Comparison of ENCODE assay signal across 7 mouse cellular contexts in genomic region chr7:19309278-19309883, GRCm38 (mm10). TPM values are rescaled to one million over a fixed set of nuclear protein-coding genes. Genes with fewer than 3 reads are reported as not detected.
DNase-seq lines count a peak whose midpoint lies in the region; ATAC-seq and TF ChIP-seq lines count a peak whose summit lies in the region.

No protein-coding gene starts in this region.

- H3K36me3 ChIP-seq in forebrain, embryonic 12.5 days (replicated peaks), result no peaks in the 10 kb centered on the region
- no peaks in the 10 kb centered on the region for H3K36me3 ChIP-seq in intestine, postnatal 0 days (ENCODE audit: control insufficient read depth, insufficient read depth)
- H3K36me3 ChIP-seq in neural tube, embryonic 14.5 days (ENCODE audit: control insufficient read depth, insufficient read depth, low read length), result no peaks in the 10 kb centered on the region

- no peak for TF ChIP-seq CTCF in intestine, postnatal 0 days (IDR thresholded peaks at IDR 0.05; ENCODE audit: low read depth)

- peak overlapping the region; percentile 94 for H3K4me2 ChIP-seq in forebrain, embryonic 12.5 days
- H3K4me2 ChIP-seq in intestine, postnatal 0 days (replicated peaks; ENCODE audit: low read depth), result peak overlapping the region; percentile 97
- peak overlapping the region; percentile 83 for H3K4me2 ChIP-seq in neural tube, embryonic 14.5 days (ENCODE audit: low read depth, low read length)

- ATAC-seq in forebrain, embryonic 12.5 days (ENCODE audit: low FRiP score), result no peak
- no peak for ATAC-seq in intestine, postnatal 0 days
- no peak for ATAC-seq in neural tube, embryonic 14.5 days (ENCODE audit: low read depth)

- peak overlapping the region; percentile 47 for H3K9ac ChIP-seq in forebrain, embryonic 12.5 days
- H3K9ac ChIP-seq in intestine, postnatal 0 days (ENCODE audit: low read depth, low read length), result peak overlapping the region; percentile 57
- H3K9ac ChIP-seq in neural tube, embryonic 14.5 days (replicated peaks; ENCODE audit: low read depth, low read length), result peak overlapping the region; percentile 50; the same call in 1 of the 2 replicates

- WGBS in forebrain, embryonic 12.5 days, result under 1% methylated on average over 48 of the region's 48 CpGs
- under 1% methylated on average over 48 of the region's 48 CpGs for WGBS in intestine, postnatal 0 days
- WGBS in neural tube, embryonic 14.5 days, result 1% methylated on average over 48 of the region's 48 CpGs

- H3K27ac ChIP-seq in forebrain, embryonic 12.5 days, result no peak overlapping the region
- H3K27ac ChIP-seq in intestine, postnatal 0 days (ENCODE audit: low read depth, low read length), result no peak overlapping the region
- 0 out of 2 replicates have a peak overlapping the region, but pooled peaks have one; percentile 22 for H3K27ac ChIP-seq in neural tube, embryonic 14.5 days (ENCODE audit: low read depth, low read length)

- H3K4me3 ChIP-seq in forebrain, embryonic 12.5 days (replicated peaks), result peak overlapping the region; percentile 63
- peak overlapping the region; percentile 71 for H3K4me3 ChIP-seq in intestine, postnatal 0 days (ENCODE audit: low read depth, low read length)
- peak overlapping the region; percentile 52 for H3K4me3 ChIP-seq in neural tube, embryonic 14.5 days (ENCODE audit: low read depth, low read length)

- H3K4me1 ChIP-seq in forebrain, embryonic 12.5 days, result peaks cover 36% of the 10 kb centered on the region
- H3K4me1 ChIP-seq in intestine, postnatal 0 days (replicated peaks; ENCODE audit: control insufficient read depth, insufficient read depth, low read length), result no peaks in the 10 kb centered on the region
- peaks cover 17% of the 10 kb centered on the region for H3K4me1 ChIP-seq in neural tube, embryonic 14.5 days (ENCODE audit: control insufficient read depth, insufficient read depth, low read length)

- peaks cover 61% of the 10 kb centered on the region for H3K27me3 ChIP-seq in forebrain, embryonic 12.5 days
- H3K27me3 ChIP-seq in intestine, postnatal 0 days (replicated peaks; ENCODE audit: control insufficient read depth, insufficient read depth, low read length), result peaks cover 35% of the 10 kb centered on the region
- peaks cover 23% of the 10 kb centered on the region for H3K27me3 ChIP-seq in neural tube, embryonic 14.5 days (ENCODE audit: control insufficient read depth, insufficient read depth, low read length)

- peak; percentile 14 for DNase-seq in right cerebral cortex, postnatal 25 days
- no peak for DNase-seq in right cerebral cortex, postnatal 4 days
- no peak for DNase-seq in embryo, embryonic 11 days
- DNase-seq in cerebellum, postnatal 10 days, result no peak

- no peaks in the 10 kb centered on the region for H3K9me3 ChIP-seq in forebrain, embryonic 12.5 days
- H3K9me3 ChIP-seq in intestine, postnatal 0 days (ENCODE audit: control insufficient read depth), result no peaks in the 10 kb centered on the region
- H3K9me3 ChIP-seq in neural tube, embryonic 14.5 days (ENCODE audit: control insufficient read depth, low read length), result no peaks in the 10 kb centered on the region

RNA-seq across cellular contexts. Expression of gene Fosb, which starts 0.5 kb away (rescaled TPM):
- 0.24 TPM in 1 of 2 replicates, not detected in the other for polyA plus RNA-seq in forebrain, embryonic 12.5 days (2016; fragmentation: Nextera tagmentation; extraction: Ambion mirVana)
- polyA plus RNA-seq in intestine, postnatal 0 days (2015; fragmentation: Nextera tagmentation; extraction: Ambion mirVana), result 0.12 and 0.54 TPM in 2 replicates
- not detected in 2 replicates for polyA plus RNA-seq in neural tube, embryonic 14.5 days (2014; fragmentation: Nextera tagmentation; extraction: Ambion mirVana)

RNA-seq across cellular contexts. Expression of gene Rtn2, which starts 27.0 kb away (rescaled TPM):
- polyA plus RNA-seq in forebrain, embryonic 12.5 days (2016; fragmentation: Nextera tagmentation; extraction: Ambion mirVana), result 70.3 and 74.1 TPM in 2 replicates
- 7.1 and 9.3 TPM in 2 replicates for polyA plus RNA-seq in intestine, postnatal 0 days (2015; fragmentation: Nextera tagmentation; extraction: Ambion mirVana)
- 115 and 118 TPM in 2 replicates for polyA plus RNA-seq in neural tube, embryonic 14.5 days (2014; fragmentation: Nextera tagmentation; extraction: Ambion mirVana)

RNA-seq across cellular contexts. Expression of gene Ppm1n, which starts 29.5 kb away (rescaled TPM):
- polyA plus RNA-seq in forebrain, embryonic 12.5 days (2016; fragmentation: Nextera tagmentation; extraction: Ambion mirVana), result 0.19 TPM in 1 of 2 replicates, not detected in the other
- polyA plus RNA-seq in intestine, postnatal 0 days (2015; fragmentation: Nextera tagmentation; extraction: Ambion mirVana), result 0.12 and 0.14 TPM in 2 replicates
- 0.66 and 0.75 TPM in 2 replicates for polyA plus RNA-seq in neural tube, embryonic 14.5 days (2014; fragmentation: Nextera tagmentation; extraction: Ambion mirVana)

RNA-seq across cellular contexts. Expression of gene Ercc1, which starts 35.2 kb away (rescaled TPM):
- 89.7 and 100 TPM in 2 replicates for polyA plus RNA-seq in forebrain, embryonic 12.5 days (2016; fragmentation: Nextera tagmentation; extraction: Ambion mirVana)
- polyA plus RNA-seq in intestine, postnatal 0 days (2015; fragmentation: Nextera tagmentation; extraction: Ambion mirVana), result 22.1 and 27.1 TPM in 2 replicates
- polyA plus RNA-seq in neural tube, embryonic 14.5 days (2014; fragmentation: Nextera tagmentation; extraction: Ambion mirVana), result 90.4 and 98.9 TPM in 2 replicates

RNA-seq across cellular contexts. Expression of gene Vasp, which starts 37.8 kb away (rescaled TPM):
- 42.4 and 43.0 TPM in 2 replicates for polyA plus RNA-seq in forebrain, embryonic 12.5 days (2016; fragmentation: Nextera tagmentation; extraction: Ambion mirVana)
- polyA plus RNA-seq in intestine, postnatal 0 days (2015; fragmentation: Nextera tagmentation; extraction: Ambion mirVana), result 98.5 and 106 TPM in 2 replicates
- 17.4 and 40.9 TPM in 2 replicates for polyA plus RNA-seq in neural tube, embryonic 14.5 days (2014; fragmentation: Nextera tagmentation; extraction: Ambion mirVana)
